Mouse (Mus musculus) CD8-positive naive resting alpha-beta T cell, adult 2 months (primary cell): Measurements from ENCODE around the gene Hdac11.
"Not testable (repeated sequence)": the region's sequence is repeated elsewhere in the genome, so short reads cannot be mapped to it uniquely, and the experiment has no call there.

ENCODE experiments used
- DNase-seq, 2 experiments: peaks; one replicate each; pipeline ENCODE4 v3.0.0; 2022; ENCODE audit warnings: low read depth in 2 of 2, low spot score in 2 of 2

The Hdac11 gene

GRCm38 (mm10) chr6:91156554-91157236 is at the start of gene Hdac11:
Gene Hdac11 (plus strand): TSS chr6:91156665.
- peak; percentile 5 to 10 for DNase-seq

DNA sequence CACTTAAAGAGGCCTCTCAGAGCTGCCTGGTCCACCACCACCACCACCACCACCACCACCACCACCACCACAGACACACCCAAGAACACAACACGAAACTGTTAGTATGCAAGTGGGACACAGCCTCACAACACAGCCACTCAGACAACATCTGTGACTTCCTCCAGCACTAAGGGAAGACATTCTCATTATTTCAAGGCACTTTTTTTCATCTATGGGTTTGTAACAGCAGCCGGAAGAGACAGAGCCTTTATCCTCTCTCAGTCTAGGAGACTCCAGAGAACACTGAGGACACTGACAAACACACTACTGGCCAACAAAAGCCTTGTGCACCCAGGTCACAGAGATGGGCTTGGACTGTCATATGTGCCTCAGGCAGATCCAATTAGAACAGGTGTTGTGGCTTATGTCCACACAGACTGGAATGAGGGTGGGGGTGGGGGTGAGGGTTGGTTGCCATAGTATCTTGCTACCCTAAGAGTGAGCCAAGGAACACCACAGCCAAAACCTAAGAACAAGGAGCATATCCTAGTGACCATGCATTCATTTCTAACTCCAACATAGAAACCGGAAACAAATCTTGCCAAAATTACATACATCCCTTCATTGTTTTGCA is 48.1 kb upstream of the Hdac11 start:
- no peak for DNase-seq

DNA sequence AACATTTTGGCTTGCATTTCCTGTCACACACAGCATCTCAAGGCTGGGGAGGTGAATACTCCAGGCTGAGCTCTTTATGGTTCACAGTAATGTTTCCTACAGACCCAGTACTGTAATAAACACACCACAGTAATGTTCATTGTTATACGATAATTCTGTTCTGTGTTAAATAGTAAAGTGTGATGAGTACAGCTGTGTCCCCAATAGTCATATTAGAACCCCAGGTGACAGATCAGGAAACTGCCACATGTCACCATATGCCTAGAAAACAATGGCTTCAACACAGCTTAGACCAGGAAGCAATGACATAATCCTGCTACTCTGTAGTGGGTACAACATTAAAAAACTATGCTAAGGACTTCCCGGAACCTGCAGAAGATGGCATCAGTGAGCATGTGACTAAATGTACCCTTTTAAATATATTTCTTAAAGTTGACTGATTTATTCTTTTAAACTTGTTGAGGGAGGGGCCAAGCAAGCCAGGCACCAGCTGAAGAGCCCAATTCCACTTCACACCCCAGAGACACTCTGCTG is 47.5 kb upstream of the Hdac11 start:
- no peak for DNase-seq

DNA sequence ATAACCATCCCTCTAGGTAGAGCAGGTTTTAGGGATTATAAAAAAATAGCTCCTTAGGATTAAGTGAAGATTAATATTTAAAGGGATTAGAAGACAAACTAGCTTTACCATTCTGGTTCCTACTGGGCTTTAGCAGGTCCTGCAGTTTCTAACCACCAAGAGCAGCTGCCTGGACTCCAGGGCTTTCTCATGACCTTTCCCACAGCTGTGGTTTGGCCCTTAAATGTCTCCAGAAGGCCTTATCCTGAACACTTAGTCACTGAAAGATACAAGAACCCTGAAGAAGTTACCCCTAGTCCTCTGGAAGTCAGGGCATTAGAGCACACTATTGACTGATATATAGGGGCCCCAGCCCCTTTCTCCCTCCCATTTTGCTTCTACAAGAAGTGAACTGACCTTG is 47.0 kb upstream of the Hdac11 start:
- DNase-seq, result no peak

- no peak for DNase-seq
Measured at GRCm38 (mm10) chr6:91110323-91111020, 46.0 kb upstream of the Hdac11 start.

GRCm38 (mm10) chr6:91111141-91111953 is 45.1 kb upstream of the Hdac11 start:
- DNase-seq, result no peak

- DNase-seq, result no peak
Measured at GRCm38 (mm10) chr6:91111954-91112252, 44.6 kb upstream of the Hdac11 start.

- no peak for DNase-seq
Measured at GRCm38 (mm10) chr6:91114716-91115115, 41.7 kb upstream of the Hdac11 start.

DNA sequence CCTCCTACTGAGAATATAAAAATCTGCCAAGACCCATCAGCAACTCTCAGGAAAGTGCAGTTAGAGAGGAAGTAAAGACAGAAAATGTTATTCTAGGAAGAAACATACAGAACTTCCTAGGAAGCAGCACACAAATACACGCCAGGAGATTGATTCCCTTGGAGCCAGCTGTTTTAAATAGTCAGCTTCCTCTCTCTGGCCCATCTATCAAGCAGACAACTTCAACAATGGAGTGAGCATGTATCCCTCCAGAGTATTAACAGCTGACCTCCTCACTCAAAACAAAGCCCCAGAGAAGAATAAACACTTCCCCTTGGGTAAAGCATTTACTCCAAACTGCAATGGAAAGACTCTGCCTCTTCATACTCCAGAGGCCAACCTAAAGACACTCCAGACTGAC is 41.3 kb upstream of the Hdac11 start:
- DNase-seq, result no peak

- no peak for DNase-seq
Measured at GRCm38 (mm10) chr6:91115863-91116243, 40.6 kb upstream of the Hdac11 start.

DNA sequence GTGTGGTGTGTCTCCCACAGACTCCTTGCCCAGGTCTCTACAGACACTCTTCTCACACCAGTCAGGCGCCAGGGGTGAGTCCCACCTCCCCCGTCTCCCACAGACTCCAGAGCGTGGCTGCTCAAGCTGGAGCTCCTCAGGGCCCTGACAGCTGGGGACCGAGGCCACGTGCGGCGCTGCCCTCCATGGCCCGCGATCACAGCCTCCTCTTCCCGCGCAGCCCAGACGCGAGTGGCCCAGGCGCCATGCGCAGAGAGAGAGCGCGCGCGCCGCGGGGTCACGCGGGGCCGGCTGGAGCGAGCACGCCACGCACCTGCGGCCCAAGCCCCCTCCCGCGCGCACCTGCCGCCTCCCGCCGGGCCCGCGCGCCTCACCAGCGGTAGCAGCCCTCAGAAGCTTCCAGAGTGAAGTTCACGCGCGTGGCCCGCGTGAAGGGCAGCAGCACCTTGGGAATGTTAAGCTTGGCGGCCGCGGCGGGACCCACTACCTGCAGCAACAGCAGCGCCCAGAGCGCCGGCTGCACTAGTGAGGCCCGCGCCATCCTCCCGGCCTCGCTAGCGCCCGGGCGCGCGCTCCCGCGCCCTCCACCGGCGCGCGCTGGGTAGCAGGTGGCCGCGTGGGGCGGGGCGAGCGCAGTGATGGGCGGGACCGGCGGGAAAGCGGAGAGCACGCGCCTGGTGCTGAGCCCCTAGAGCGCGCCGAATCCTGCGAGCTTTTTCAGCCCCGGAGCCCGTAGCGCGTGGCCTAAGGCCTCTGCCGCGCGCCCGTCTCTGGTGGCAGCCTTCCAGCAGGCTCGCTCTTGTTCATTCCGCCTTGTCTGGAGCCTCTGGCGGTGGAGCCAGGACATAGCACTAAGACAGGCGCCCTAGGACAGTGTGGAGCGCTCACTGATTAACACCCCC is 40.0 kb upstream of the Hdac11 start, which contains the start of gene Nup210:
Gene Nup210, minus strand, starts transcription at position 586 of the 902 bp plus-strand sequence.
- DNase-seq, result peak; percentile 90 to 91

GRCm38 (mm10) chr6:91117149-91117548 is 39.3 kb upstream of the Hdac11 start:
- DNase-seq, result no peak

DNA sequence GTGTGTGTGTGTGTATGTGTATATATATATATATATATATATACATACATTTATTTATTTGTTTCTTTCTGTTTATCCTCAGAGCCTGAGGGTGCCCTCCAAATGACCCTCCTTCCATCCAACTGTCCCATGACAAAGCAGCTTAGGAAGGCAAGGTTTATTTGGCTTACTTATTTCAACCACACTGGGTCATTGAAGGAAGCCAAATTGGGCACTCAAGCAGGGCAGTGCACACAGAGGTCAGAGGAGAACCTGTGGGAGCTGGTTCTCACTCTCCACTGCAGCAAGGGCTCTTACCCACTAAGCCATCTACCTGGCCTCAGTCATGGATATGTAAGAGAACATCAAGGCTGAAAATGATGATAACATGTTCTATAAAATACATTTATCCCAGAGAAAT is 37.9 kb upstream of the Hdac11 start:
- DNase-seq, result no peak

- DNase-seq, result no peak
Measured at GRCm38 (mm10) chr6:91120206-91120605, 36.3 kb upstream of the Hdac11 start.

DNA sequence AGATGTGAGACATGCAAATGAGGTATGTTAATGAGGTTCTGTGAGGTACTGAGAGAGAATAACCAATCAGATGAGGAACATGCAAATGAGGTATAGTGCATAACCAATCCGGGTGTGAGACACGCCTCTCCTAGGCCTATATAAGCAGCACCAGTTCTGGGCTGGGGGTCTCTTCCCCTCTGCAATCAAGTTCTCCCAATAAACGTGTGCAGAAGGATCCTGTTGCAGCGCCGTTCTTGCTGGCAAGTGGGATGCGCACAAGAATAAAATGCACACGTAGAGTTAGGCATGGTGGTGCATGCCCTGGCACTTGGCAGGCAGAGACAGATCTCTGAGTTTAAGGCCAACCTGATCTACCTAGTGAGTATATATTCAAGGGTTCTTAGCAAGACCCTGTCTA is 35.4 kb upstream of the Hdac11 start:
- not testable (repeated sequence) for DNase-seq

- DNase-seq, result no peak
Measured at GRCm38 (mm10) chr6:91123453-91123852, 33.0 kb upstream of the Hdac11 start.

GRCm38 (mm10) chr6:91124286-91125227 is 31.9 kb upstream of the Hdac11 start:
- no peak for DNase-seq

DNA sequence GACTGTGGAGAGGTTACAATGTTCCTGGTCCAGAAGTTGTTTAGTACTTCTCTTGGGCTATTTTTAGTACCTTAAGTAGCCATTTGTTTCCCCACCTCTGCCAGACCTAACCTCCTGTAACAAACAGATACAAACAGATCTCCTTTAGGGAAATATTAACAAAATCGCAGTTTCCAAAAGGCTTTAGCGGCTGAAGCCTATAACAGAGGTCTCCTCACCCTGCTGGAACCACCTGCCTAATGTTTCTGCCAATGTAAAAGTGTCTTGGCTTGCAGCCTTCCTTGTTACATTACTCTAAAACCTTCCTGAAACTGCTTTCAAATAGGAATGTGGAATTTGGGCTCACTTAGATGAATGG is 31.3 kb upstream of the Hdac11 start:
- DNase-seq, result no peak

DNA sequence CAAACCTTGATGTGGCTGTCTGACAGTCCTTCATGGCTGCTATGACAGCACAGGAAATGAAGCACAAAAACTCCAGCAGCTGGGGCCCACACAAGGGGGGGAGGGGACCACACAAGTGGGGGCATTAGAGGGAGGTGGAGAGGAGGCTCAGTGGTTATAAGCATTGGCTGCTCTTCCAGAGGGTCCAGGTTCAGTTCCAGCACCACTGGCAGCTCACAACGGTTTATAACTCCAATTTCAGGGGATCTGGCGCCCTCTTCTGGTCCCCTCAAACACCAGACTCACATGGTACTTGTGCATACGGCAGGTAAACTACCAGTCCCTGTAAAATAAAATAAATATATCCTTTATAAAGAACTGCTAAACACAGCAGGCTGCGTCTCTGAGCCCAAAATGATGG is 27.5 kb upstream of the Hdac11 start:
- DNase-seq, result no peak
